Mouse (Mus musculus): ENCODE results near the gene Mfsd4b3.

- TF ChIP-seq CTCF (IDR thresholded peaks at IDR 0.05; ENCODE audit: borderline replicate concordance, extremely low read depth, insufficient read depth, insufficient read length) (no peak), POLR2A (IDR thresholded peaks at IDR 0.05; ENCODE audit: borderline replicate concordance, extremely low read depth, insufficient read depth, insufficient read length, poor library complexity, severe bottlenecking) (no peak)
These were observed 3.5 kb downstream of the Mfsd4b3 start for GRCm38 (mm10) chr10:39956340-39956878.

All from brain, embryonic 14.5 days (tissue).